Comparison of ENCODE assay signal across 9 mouse cellular contexts in the genomic region with DNA sequence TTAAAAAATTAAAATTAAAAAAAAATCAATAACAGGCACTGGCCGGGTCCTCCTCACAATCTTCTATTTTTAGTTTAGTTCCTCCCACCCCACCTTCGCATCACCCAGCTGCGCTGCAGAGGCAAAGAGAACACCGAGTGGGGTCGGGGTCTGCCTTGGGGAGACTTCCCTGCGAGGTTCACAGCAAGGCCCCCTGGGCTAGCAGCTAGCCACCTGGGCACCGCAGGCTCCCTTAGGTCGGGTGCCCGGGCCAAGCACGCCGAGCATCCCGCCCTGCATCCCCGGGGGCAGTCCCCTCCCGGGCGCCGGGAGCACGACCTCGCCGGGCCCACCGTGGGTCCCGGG. TPM values are rescaled to one million over a fixed set of nuclear protein-coding genes. Genes with fewer than 3 reads are reported as not detected.
DNase-seq lines count a peak whose midpoint lies in the region; ATAC-seq lines count a peak whose summit lies in the region.
"Had no signal": no experiment of that assay in that cellular context is flagged by ENCODE, and none has a peak within 500 bp of the region (broad histone marks: within the 10 kb centered on the region; RNA-seq: fewer than 3 reads in every experiment).

No protein-coding gene starts in this region.

- peak overlapping the region; percentile 83 for H3K4me3 ChIP-seq in hindbrain, embryonic 10.5 days
- H3K4me3 ChIP-seq in midbrain, embryonic 12.5 days, result peak overlapping the region; percentile 55

- H3K9me3 ChIP-seq in hindbrain, embryonic 10.5 days, result no peaks in the 10 kb centered on the region
- no peaks in the 10 kb centered on the region for H3K9me3 ChIP-seq in midbrain, embryonic 12.5 days

- peak; percentile 16 to 24 for DNase-seq in frontal cortex, postnatal 36 days (ENCODE audit: low spot score in 2 of 2)
- no peak for DNase-seq in frontal cortex, adult 2 months (ENCODE audit: extremely low spot score in 1 of 2, low spot score in 1 of 2)
- DNase-seq in right cerebral cortex, adult 2 months (ENCODE audit: low spot score in 2 of 2), result peak; percentile 21 to 23
- DNase-seq in right cerebral cortex, postnatal 10 days (ENCODE audit: low spot score in 2 of 2), result no peak
- DNase-seq in hindbrain, embryonic 10.5 days (ENCODE audit: low spot score), result no peak
- DNase-seq in frontal cortex, postnatal 14 days (ENCODE audit: low spot score in 2 of 2), result no peak
- no peak for DNase-seq in frontal cortex, postnatal 10 days (ENCODE audit: low spot score in 2 of 2)

- H3K4me2 ChIP-seq in midbrain, embryonic 12.5 days (replicated peaks), result peak overlapping the region; percentile 87

- peak overlapping the region; percentile 88 for H3K27ac ChIP-seq in hindbrain, embryonic 10.5 days
- H3K27ac ChIP-seq in midbrain, embryonic 12.5 days (replicated peaks), result peak overlapping the region; percentile 64

- H3K4me1 ChIP-seq in hindbrain, embryonic 10.5 days (replicated peaks), result peaks cover 30% of the 10 kb centered on the region
- peaks cover 20% of the 10 kb centered on the region for H3K4me1 ChIP-seq in midbrain, embryonic 12.5 days

- no peak for ATAC-seq in midbrain, embryonic 12.5 days (ENCODE audit: low FRiP score, low read depth)

- no peaks in the 10 kb centered on the region for H3K36me3 ChIP-seq in hindbrain, embryonic 10.5 days
- H3K36me3 ChIP-seq in midbrain, embryonic 12.5 days, result no peaks in the 10 kb centered on the region

- H3K27me3 ChIP-seq in hindbrain, embryonic 10.5 days (ENCODE audit: insufficient read depth, poor library complexity, severe bottlenecking), result peaks cover 19% of the 10 kb centered on the region
- H3K27me3 ChIP-seq in midbrain, embryonic 12.5 days, result peaks cover 4% of the 10 kb centered on the region; the same call in 1 of the 2 replicates
- H3K27me3 ChIP-seq: CH12.LX had no signal

- H3K9ac ChIP-seq in midbrain, embryonic 12.5 days (replicated peaks), result peak overlapping the region; percentile 74

- under 1% methylated on average over 21 of the region's 21 CpGs for WGBS in hindbrain, embryonic 10.5 days
- under 1% methylated on average over 21 of the region's 21 CpGs for WGBS in midbrain, embryonic 12.5 days

RNA-seq across cellular contexts. Expression of a gene that starts 15.1 kb away (rescaled TPM):
- polyA plus RNA-seq in frontal cortex, adult 2 months (2012; rRNA removed), result 53.4 and 59.0 TPM in 2 replicates
- polyA plus RNA-seq in hindbrain, embryonic 10.5 days (2016; fragmentation: Nextera tagmentation; extraction: Ambion mirVana), result 3.4 and 6.5 TPM in 2 replicates
- polyA plus RNA-seq in midbrain, embryonic 12.5 days (2016; fragmentation: Nextera tagmentation; extraction: Ambion mirVana), result 9.4 and 9.9 TPM in 2 replicates

Comparison
In these comparisons a context has a peak if more than half of its experiments do, and no peak if none do; other contexts are left out.
1. DNase-seq: peak in frontal cortex, postnatal 36 days (2 of 2) and right cerebral cortex, adult 2 months (2 of 2); none in frontal cortex, adult 2 months (0 of 2), right cerebral cortex, postnatal 10 days (0 of 2), hindbrain, embryonic 10.5 days (single experiment), frontal cortex, postnatal 14 days (0 of 2) and frontal cortex, postnatal 10 days (0 of 2).